Mouse (Mus musculus) embryonic fibroblast, embryonic 13.5 days (primary cell): ENCODE measurements around the gene Lrrc3c.

Source experiments
- CTCF ChIP-seq: IDR thresholded peaks from 2 replicates; pipeline ENCODE4 v1.5.1; 2011; ENCODE audit warnings: mild to moderate bottlenecking, control low read depth, low read length, moderate library complexity, borderline replicate concordance; ENCODE audit not compliant: insufficient read depth
- POLR2A ChIP-seq: IDR thresholded peaks from 2 replicates; pipeline ENCODE4 v1.6.1; 2011; ENCODE audit warnings: low read depth, mild to moderate bottlenecking, control low read depth, low read length, moderate library complexity

DNA sequence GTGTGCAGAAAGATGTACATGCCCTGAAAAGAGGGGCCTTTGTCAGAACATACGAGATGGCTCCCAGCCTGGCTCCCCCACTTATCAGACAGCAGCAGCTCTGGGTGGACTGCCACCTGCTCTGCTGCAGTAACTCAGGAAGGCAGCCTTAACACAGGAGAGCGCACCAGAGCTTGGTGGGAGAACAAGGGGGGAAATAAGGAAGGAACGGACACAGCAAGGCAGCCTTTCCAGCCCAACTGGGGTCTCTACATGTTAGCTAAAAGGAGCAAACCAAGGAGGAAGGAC, 14.9 kb upstream of the Lrrc3c start:
- no peak for TF ChIP-seq CTCF
- TF ChIP-seq POLR2A: no peak
